Mouse (Mus musculus) CH12.LX (cell line): ENCODE data around the gene Plekhh3. TPM values are rescaled to one million over a fixed set of nuclear protein-coding genes. Genes with fewer than 3 reads are reported as not detected.
"Not testable (repeated sequence)": the region's sequence is repeated elsewhere in the genome, so short reads cannot be mapped to it uniquely, and the experiment has no call there.

Source experiments
- DNase-seq: peaks from one replicate; pipeline ENCODE4 v3.0.0-alpha.2; 2013; ENCODE audit errors: extremely low read depth
- H3K27ac ChIP-seq: 2 replicates; pipeline ENCODE4 v1.5.1; 2012; ENCODE audit warnings: low read depth, mild to moderate bottlenecking, control low read depth, moderate library complexity; ENCODE audit not compliant: insufficient read depth
- H3K27me3 ChIP-seq: replicated peaks from 2 replicates; pipeline ENCODE3; 2012; ENCODE audit warnings: inconsistent platforms
- H3K36me3 ChIP-seq, 2 experiments: replicated peaks in 1 of 2; 2 replicates each; pipeline versions ENCODE3 to v1.6.1; 2012; ENCODE audit warnings: inconsistent platforms in 1 of 2, low read length in 1 of 2, mild to moderate bottlenecking in 1 of 2, mixed read lengths in 1 of 2, moderate library complexity in 1 of 2; ENCODE audit not compliant: control insufficient read depth in 1 of 2, insufficient read depth in 1 of 2
- H3K4me1 ChIP-seq, 2 experiments: 2 replicates each; pipeline ENCODE4 v1.6.1; 2012; ENCODE audit warnings: inconsistent platforms in 1 of 2, moderate library complexity in 1 of 2; ENCODE audit not compliant: insufficient read depth in 2 of 2, control insufficient read depth in 1 of 2
- H3K4me2 ChIP-seq: 2 replicates; pipeline ENCODE4 v1.6.1; 2012; ENCODE audit warnings: low read depth, mild to moderate bottlenecking, control low read depth; ENCODE audit not compliant: poor library complexity, insufficient read depth, severe bottlenecking
- H3K4me3 ChIP-seq, 3 experiments: fragments of 150-350 bp in 1 of 3; sonication (generic) in 1 of 3; replicated peaks in 1 of 3; 2 replicates each; pipeline versions ENCODE3 to v1.5.1; 2011 to 2012; ENCODE audit warnings: low read depth in 2 of 3, low read length in 2 of 3, mild to moderate bottlenecking in 2 of 3, moderate library complexity in 2 of 3, control low read depth in 1 of 3, improper control_type of control experiment in 1 of 3, inconsistent platforms in 1 of 3, mixed read lengths in 1 of 3; ENCODE audit not compliant: poor library complexity in 1 of 3
- H3K79me2 ChIP-seq: replicated peaks from 2 replicates; pipeline ENCODE4 v1.6.1; 2012; ENCODE audit warnings: mild to moderate bottlenecking, moderate library complexity; ENCODE audit not compliant: control insufficient read depth, poor library complexity, insufficient read depth, severe bottlenecking; ENCODE audit errors: extremely low read depth
- H3K9ac ChIP-seq: 2 replicates; pipeline ENCODE4 v1.6.1; 2012; ENCODE audit warnings: low read depth, mild to moderate bottlenecking, control low read depth, moderate library complexity; ENCODE audit not compliant: insufficient read depth
- H3K9me3 ChIP-seq: replicated peaks from 2 replicates; pipeline ENCODE3; 2012; ENCODE audit warnings: low read length, inconsistent platforms, mixed read lengths
- CHD1 ChIP-seq: IDR thresholded peaks from 2 replicates; pipeline ENCODE4 v1.6.1; 2012; ENCODE audit warnings: low read depth, low read length, improper control_type of control experiment, inconsistent platforms
- CHD2 ChIP-seq: IDR thresholded peaks from 2 replicates; pipeline ENCODE4 v1.6.1; 2011; ENCODE audit warnings: low read length, improper control_type of control experiment
- CTCF ChIP-seq, 2 experiments: IDR thresholded peaks in 1 of 2; conservative IDR thresholded peaks in 1 of 2; 2 replicates each; pipeline ENCODE4 v1.5.1; 2011 to 2012; ENCODE audit warnings: low read depth in 2 of 2, low read length in 2 of 2, improper control_type of control experiment in 1 of 2, inconsistent platforms in 1 of 2, mild to moderate bottlenecking in 1 of 2, moderate library complexity in 1 of 2
- E2F4 ChIP-seq: IDR thresholded peaks from 2 replicates; pipeline ENCODE4 v1.6.1; 2011; ENCODE audit warnings: low read depth, low read length, improper control_type of control experiment; ENCODE audit not compliant: insufficient replicate concordance
- EP300 ChIP-seq: IDR thresholded peaks from 2 replicates; pipeline ENCODE4 v1.6.1; 2011; ENCODE audit warnings: low read length, improper control_type of control experiment
- GABPA ChIP-seq: IDR thresholded peaks from 2 replicates; pipeline ENCODE4 v1.6.1; 2012; ENCODE audit warnings: low read depth, low read length, improper control_type of control experiment, inconsistent platforms; ENCODE audit not compliant: insufficient replicate concordance
- HCFC1 ChIP-seq: IDR thresholded peaks from 2 replicates; pipeline ENCODE4 v1.6.1; 2012; ENCODE audit warnings: low read depth, mild to moderate bottlenecking, inconsistent platforms, low read length, improper control_type of control experiment
- JUN ChIP-seq: IDR thresholded peaks from 2 replicates; pipeline ENCODE4 v1.6.1; 2011; ENCODE audit warnings: low read depth, mild to moderate bottlenecking, low read length, improper control_type of control experiment, moderate library complexity; ENCODE audit not compliant: insufficient read depth
- KAT2A ChIP-seq: IDR thresholded peaks from 2 replicates; pipeline ENCODE4 v1.6.1; 2012; ENCODE audit warnings: low read length, improper control_type of control experiment, inconsistent platforms; ENCODE audit not compliant: insufficient replicate concordance
- MAFK ChIP-seq: IDR thresholded peaks from 2 replicates; pipeline ENCODE4 v1.6.1; 2011; ENCODE audit warnings: low read length, improper control_type of control experiment; ENCODE audit not compliant: insufficient replicate concordance
- MAX ChIP-seq: IDR thresholded peaks from 2 replicates; pipeline ENCODE4 v1.6.1; 2011; ENCODE audit warnings: low read length, improper control_type of control experiment
- MEF2A ChIP-seq: IDR thresholded peaks from 2 replicates; pipeline ENCODE4 v1.6.1; 2014; ENCODE audit warnings: low read depth, mild to moderate bottlenecking, inconsistent platforms, low read length, improper control_type of control experiment, borderline replicate concordance
- MXI1 ChIP-seq: IDR thresholded peaks from 2 replicates; pipeline ENCODE4 v1.6.1; 2011; ENCODE audit warnings: mild to moderate bottlenecking, low read depth, low read length, improper control_type of control experiment
- MYC ChIP-seq: IDR thresholded peaks from 2 replicates; pipeline ENCODE4 v1.6.1; 2011; ENCODE audit warnings: low read depth, mild to moderate bottlenecking, improper control_type of control experiment, low read length
- NRF1 ChIP-seq: IDR thresholded peaks from 2 replicates; pipeline ENCODE4 v1.6.1; 2014; ENCODE audit warnings: low read depth, mild to moderate bottlenecking, inconsistent platforms, low read length, improper control_type of control experiment, moderate library complexity
- PAX5 ChIP-seq: IDR thresholded peaks from 2 replicates; pipeline ENCODE4 v1.6.1; 2012; ENCODE audit warnings: low read length, inconsistent platforms, mixed read lengths
- POLR2A ChIP-seq: IDR thresholded peaks from 2 replicates; pipeline ENCODE4 v1.6.1; 2011; ENCODE audit warnings: low read depth, mild to moderate bottlenecking, improper control_type of control experiment, low read length
- RAD21 ChIP-seq: IDR thresholded peaks from 2 replicates; pipeline ENCODE4 v1.6.1; 2011; ENCODE audit warnings: low read depth, mild to moderate bottlenecking, low read length, improper control_type of control experiment, moderate library complexity
- RCOR1 ChIP-seq: conservative IDR thresholded peaks from 2 replicates; pipeline ENCODE4 v1.6.1; 2012; ENCODE audit warnings: low read depth, mild to moderate bottlenecking, inconsistent platforms, low read length, improper control_type of control experiment
- TBP ChIP-seq: conservative IDR thresholded peaks from 2 replicates; pipeline ENCODE4 v1.6.1; 2011; ENCODE audit warnings: low read depth, low read length, improper control_type of control experiment
- TCF12 ChIP-seq: IDR thresholded peaks from 2 replicates; pipeline ENCODE4 v1.6.1; 2014; ENCODE audit warnings: low read depth, mild to moderate bottlenecking, inconsistent platforms, low read length, improper control_type of control experiment
- UBTF ChIP-seq: IDR thresholded peaks from 2 replicates; pipeline ENCODE4 v1.6.1; 2012; ENCODE audit warnings: low read depth, mild to moderate bottlenecking, inconsistent platforms, low read length, improper control_type of control experiment, moderate library complexity
- ZC3H11A ChIP-seq: IDR thresholded peaks from 2 replicates; pipeline ENCODE4 v1.6.1; 2012; ENCODE audit warnings: low read depth, mild to moderate bottlenecking, inconsistent platforms, low read length, improper control_type of control experiment
- ZMIZ1 ChIP-seq: IDR thresholded peaks from 2 replicates; pipeline ENCODE4 v1.6.1; 2012; ENCODE audit warnings: low read depth, mild to moderate bottlenecking, inconsistent platforms, low read length, improper control_type of control experiment
- ZNF384 ChIP-seq: IDR thresholded peaks from 2 replicates; pipeline ENCODE4 v1.6.1; 2012; ENCODE audit warnings: low read depth, low read length, improper control_type of control experiment, inconsistent platforms
- dilution Hi-C: fragments of 300-500 bp; cut with MboI; formaldehyde crosslinking; loops from 2 replicates; pipeline ENCODE4 v1.14.3; 2020; ENCODE audit warnings: low sequenced_read_pairs; ENCODE audit not compliant: extremely low pct_unique_long_range_greater_than_20kb, extremely low pct_ligation_motif_present
- in situ Hi-C: fragments of 300-500 bp; cut with MboI; formaldehyde crosslinking; loops from 3 replicates; pipeline ENCODE4 v1.14.3; 2019; ENCODE audit warnings: low sequenced_read_pairs, low pct_ligation_motif_present, low pct_unique_long_range_greater_than_20kb, mixed read lengths
- polyA plus RNA-seq: library from polyadenylated mRNA; unstranded; fragments of >175 nt; gene quantifications from 2 replicates; pipeline ENCODE4 v1.2.1, GENCODE M21; 2012; ENCODE audit warnings: low read depth; ENCODE audit not compliant: insufficient read length
- total RNA-seq, 2 experiments: library from RNA; depleted of rRNA; stranded (reverse); fragments of 300-350 nt in 1 of 2; fragments of >200 nt in 1 of 2; gene quantifications; 2 replicates each; pipeline ENCODE4 v1.2.3; 2012 to 2014

Gene Plekhh3
- total and polyA plus RNA-seq, 3 experiments = 2.9 to 20.3 (median 5.0) TPM

GRCm38 (mm10) chr11:101125008-101125407 is 46.1 kb downstream of the Plekhh3 start:
- in situ Hi-C loops, dilution Hi-C loops, H3K4me2 ChIP-seq, H3K9ac ChIP-seq, H3K4me3 ChIP-seq, H3K27ac ChIP-seq, DNase-seq, H3K27me3 ChIP-seq: not testable (repeated sequence)
- peaks cover 15% of the 10 kb centered on the region for H3K9me3 ChIP-seq
- H3K4me1 ChIP-seq = peaks cover 7 to 38% of the 10 kb centered on the region in 2 experiments; a peak in 3 of 4 replicates
- peaks cover 18% of the 10 kb centered on the region for H3K79me2 ChIP-seq
- H3K36me3 ChIP-seq = peaks cover 45 to 56% of the 10 kb centered on the region in 2 experiments

- Histone ChIP-seq H3K79me2 (peaks cover 18% of the 10 kb centered on the region), H3K9me3 (peaks cover 15% of the 10 kb centered on the region), H3K36me3 (peaks cover 45 to 56% of the 10 kb centered on the region in 2 experiments), H3K4me1 (peaks cover 6 to 36% of the 10 kb centered on the region in 2 experiments; a peak in 3 of 4 replicates)
- H3K4me2 ChIP-seq, H3K9ac ChIP-seq, dilution Hi-C loops, H3K4me3 ChIP-seq, H3K27me3 ChIP-seq, DNase-seq, in situ Hi-C loops, H3K27ac ChIP-seq: not testable (repeated sequence)
Observed at GRCm38 (mm10) chr11:101124494-101124893, 46.7 kb downstream of the Plekhh3 start.

GRCm38 (mm10) chr11:101120545-101121188 is 50.5 kb downstream of the Plekhh3 start:
- no peaks in the 10 kb centered on the region for H3K9me3 ChIP-seq
- no peak for TF ChIP-seq CTCF (conservative IDR thresholded peaks at IDR 0.05 in 1 of 2, IDR thresholded peaks at IDR 0.05 in 1 of 2; ENCODE audit: low read depth in 2 of 2, low read length in 2 of 2)
- no peak for TF ChIP-seq MYC
- TF ChIP-seq MAX = no peak
- no peak for TF ChIP-seq JUN
- TF ChIP-seq UBTF = no peak
- TF ChIP-seq MEF2A = no peak
- TF ChIP-seq MXI1 = peak; percentile 67
- TF ChIP-seq E2F4 = no peak
- TF ChIP-seq ZMIZ1 = no peak
- TF ChIP-seq RAD21 = no peak
- no peak for TF ChIP-seq EP300
- TF ChIP-seq POLR2A = no peak
- TF ChIP-seq NRF1 = peak; percentile 31; the same call in 1 of the 2 replicates
- TF ChIP-seq MAFK = no peak
- no peak for TF ChIP-seq CHD2
- TF ChIP-seq PAX5 = no peak
- no peak for TF ChIP-seq TBP
- TF ChIP-seq KAT2A = no peak
- TF ChIP-seq ZC3H11A = no peak
- TF ChIP-seq TCF12 = no peak
- TF ChIP-seq GABPA = no peak
- no peak for TF ChIP-seq ZNF384
- TF ChIP-seq HCFC1 = no peak
- TF ChIP-seq RCOR1 = no peak
- TF ChIP-seq CHD1 = peak; percentile 76; the same call in 1 of the 2 replicates
- peak overlapping the region; percentile 69 for H3K27ac ChIP-seq
- H3K9ac ChIP-seq = peak overlapping the region; percentile 85
- H3K27me3 ChIP-seq = no peaks in the 10 kb centered on the region
- in situ Hi-C loops (no loop called here), dilution Hi-C loops (no loop called here)
- H3K4me3 ChIP-seq = peak overlapping the region; percentile 69 to 95 (median 81)
- H3K4me2 ChIP-seq = peak overlapping the region; percentile 67
- peaks cover 34 to 50% of the 10 kb centered on the region in 2 experiments for H3K36me3 ChIP-seq
- H3K4me1 ChIP-seq = peaks cover 15 to 51% of the 10 kb centered on the region in 2 experiments
- H3K79me2 ChIP-seq = peaks cover 51% of the 10 kb centered on the region
- DNase-seq = no peak
